Comparison of ENCODE assay signal across 19 mouse cellular contexts in the genomic region with DNA sequence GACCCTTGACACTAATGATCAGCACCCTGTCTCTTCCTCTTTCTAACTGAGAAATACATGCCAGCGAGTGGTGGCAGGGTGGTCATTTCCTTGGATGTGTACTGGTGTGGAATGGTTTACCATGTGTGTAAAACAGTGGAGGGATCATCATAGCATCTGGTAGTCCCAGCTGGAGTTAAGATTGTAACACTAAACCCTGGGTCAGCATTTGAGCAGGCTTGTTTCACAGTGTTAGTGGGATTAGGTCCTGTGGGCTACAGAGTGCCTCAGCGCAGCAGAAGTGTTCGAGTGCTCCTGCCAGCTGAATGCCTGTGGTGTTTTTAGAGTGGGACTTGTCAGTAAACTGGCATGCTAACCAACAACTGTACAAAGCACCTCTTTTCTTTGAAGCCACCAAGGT. TPM values are rescaled to one million over a fixed set of nuclear protein-coding genes. Genes with fewer than 3 reads are reported as not detected.
DNase-seq lines count a peak whose midpoint lies in the region; ATAC-seq and TF ChIP-seq lines count a peak whose summit lies in the region.
"Had no signal": no experiment of that assay in that cellular context is flagged by ENCODE, and none has a peak within 500 bp of the region (broad histone marks: within the 10 kb centered on the region; RNA-seq: fewer than 3 reads in every experiment).

No protein-coding gene starts in this region.

- no peaks in the 10 kb centered on the region for H3K36me3 ChIP-seq in midbrain, embryonic 11.5 days (ENCODE audit: control insufficient read depth, insufficient read depth, low read length)
- H3K36me3 ChIP-seq in midbrain, embryonic 14.5 days (ENCODE audit: control insufficient read depth, insufficient read depth, low read length), result no peaks in the 10 kb centered on the region
- H3K36me3 ChIP-seq: heart, embryonic 15.5 days; hindbrain, embryonic 12.5 days; stomach, embryonic 15.5 days had no signal

- no peak overlapping the region for H3K9ac ChIP-seq in midbrain, embryonic 11.5 days (ENCODE audit: low read length)
- no peak overlapping the region for H3K9ac ChIP-seq in midbrain, embryonic 14.5 days (replicated peaks; ENCODE audit: low read length)
- H3K9ac ChIP-seq: heart, embryonic 15.5 days; hindbrain, embryonic 12.5 days; liver, embryonic 12.5 days; stomach, embryonic 15.5 days had no signal

- no peaks in the 10 kb centered on the region for H3K9me3 ChIP-seq in midbrain, embryonic 11.5 days (ENCODE audit: control insufficient read depth, low read length)
- no peaks in the 10 kb centered on the region for H3K9me3 ChIP-seq in midbrain, embryonic 14.5 days (ENCODE audit: control insufficient read depth, low read length)
- H3K9me3 ChIP-seq: heart, embryonic 15.5 days; liver, embryonic 12.5 days; stomach, embryonic 15.5 days had no signal

- ATAC-seq in midbrain, embryonic 11.5 days (ENCODE audit: low FRiP score), result 0 out of 2 replicates have a peak, but pooled peaks have one; percentile 30
- no peak for ATAC-seq in midbrain, embryonic 14.5 days (ENCODE audit: low FRiP score, low TSS enrichment)
- ATAC-seq: liver, embryonic 12.5 days had no signal

- no peak for DNase-seq in gastrocnemius, adult 2 months
- DNase-seq in gastrocnemius, postnatal 14 days, result no peak
- DNase-seq in midbrain, embryonic 11.5 days (ENCODE audit: low spot score, missing footprints), result no peak
- no peak for DNase-seq in midbrain, embryonic 14.5 days
- DNase-seq in forelimb bud, embryonic 11.5 days (ENCODE audit: low read depth, low spot score), result peak; percentile 45
- DNase-seq in retina, postnatal 7 days (ENCODE audit: low read depth, low spot score), result peak; percentile 17
- DNase-seq in layer of hippocampus, adult 8-10 months (ENCODE audit: low spot score in 2 of 2), result no peak
- no peak for DNase-seq in cerebellum, postnatal 4 days (ENCODE audit: low spot score in 2 of 2)
- DNase-seq: adrenal gland, postnatal 25 days; cerebellum, adult 8-10 months; heart, adult 18-20 months; kidney, adult 11 months had no signal

- H3K27me3 ChIP-seq in midbrain, embryonic 11.5 days (ENCODE audit: control insufficient read depth, insufficient read depth, low read length), result no peaks in the 10 kb centered on the region
- H3K27me3 ChIP-seq in midbrain, embryonic 14.5 days (ENCODE audit: control insufficient read depth, insufficient read depth, low read length), result no peaks in the 10 kb centered on the region
- H3K27me3 ChIP-seq: CH12.LX; heart, embryonic 15.5 days; hindbrain, embryonic 12.5 days; liver, embryonic 12.5 days; stomach, embryonic 15.5 days had no signal

- intact Hi-C loops in gastrocnemius, adult 2 months (cut with DNase I), result loop anchor here (5.0 kb wide), 1 partner anchor 41 kb away; a partner anchor contains a TSS
- intact Hi-C loops in gastrocnemius, postnatal 14 days (cut with DNase I; ENCODE audit: low total_unique reads), result no loop called here

- H3K4me3 ChIP-seq in gastrocnemius, adult 2 months, result no peak overlapping the region
- no peak overlapping the region for H3K4me3 ChIP-seq in midbrain, embryonic 11.5 days (ENCODE audit: low read depth, low read length)
- H3K4me3 ChIP-seq in midbrain, embryonic 14.5 days (replicated peaks; ENCODE audit: low read depth, low read length), result no peak overlapping the region
- H3K4me3 ChIP-seq: forebrain, embryonic 10.5 days; heart, embryonic 15.5 days; hindbrain, embryonic 12.5 days; left cerebral cortex, adult 2 months; liver, embryonic 12.5 days; stomach, embryonic 15.5 days had no signal

- peak overlapping the region; percentile 52; the same call in 1 of the 2 replicates for H3K27ac ChIP-seq in gastrocnemius, adult 2 months
- no peak overlapping the region for H3K27ac ChIP-seq in midbrain, embryonic 11.5 days (ENCODE audit: low read depth, low read length)
- no peak overlapping the region for H3K27ac ChIP-seq in midbrain, embryonic 14.5 days (replicated peaks; ENCODE audit: low read depth, low read length)
- H3K27ac ChIP-seq: forebrain, embryonic 10.5 days; heart, embryonic 15.5 days; hindbrain, embryonic 12.5 days; left cerebral cortex, adult 2 months; stomach, embryonic 15.5 days had no signal

- WGBS in midbrain, embryonic 11.5 days, result 61% methylated on average over 3 of the region's 3 CpGs
- 46% methylated on average over 3 of the region's 3 CpGs for WGBS in midbrain, embryonic 14.5 days

- no peak overlapping the region for H3K4me2 ChIP-seq in midbrain, embryonic 11.5 days
- no peak overlapping the region for H3K4me2 ChIP-seq in midbrain, embryonic 14.5 days (ENCODE audit: low read length)
- H3K4me2 ChIP-seq: heart, embryonic 15.5 days; hindbrain, embryonic 12.5 days; liver, embryonic 12.5 days; stomach, embryonic 15.5 days had no signal

- TF ChIP-seq CTCF in gastrocnemius, adult 2 months (IDR thresholded peaks at IDR 0.05), result no peak

- H3K4me1 ChIP-seq in midbrain, embryonic 11.5 days (ENCODE audit: control insufficient read depth, insufficient read depth, low read length), result 0 out of 2 replicates have a peak, but pooled peaks cover 4% of the 10 kb centered on the region
- H3K4me1 ChIP-seq in midbrain, embryonic 14.5 days (ENCODE audit: control insufficient read depth, insufficient read depth, low read length), result no peaks in the 10 kb centered on the region
- H3K4me1 ChIP-seq: hindbrain, embryonic 12.5 days; stomach, embryonic 15.5 days had no signal

RNA-seq across cellular contexts. Expression of a gene that starts 42.0 kb away (rescaled TPM):
- 1 to 10 TPM; 5.2 to 7.0 TPM for total RNA-seq in gastrocnemius, adult 2 months (2021)
- total RNA-seq in gastrocnemius, postnatal 14 days (2021), result 1 to 10 TPM; 3.7 to 5.2 TPM
- polyA plus RNA-seq in midbrain, embryonic 11.5 days (2014; fragmentation: Nextera tagmentation; extraction: Ambion mirVana), result 43.2 and 49.0 TPM in 2 replicates
- polyA plus RNA-seq in midbrain, embryonic 14.5 days (2014; fragmentation: Nextera tagmentation; extraction: Ambion mirVana), result 50.9 and 62.2 TPM in 2 replicates
- total RNA-seq in layer of hippocampus, adult 8-10 months (2022), result 10 to 100 TPM; 11.6 to 16.6 (median 13.0) TPM

Comparison
In these comparisons a context has a peak if more than half of its experiments do, and no peak if none do; other contexts are left out.
1. DNase-seq: peak in forelimb bud, embryonic 11.5 days (single experiment) and retina, postnatal 7 days (single experiment); none in gastrocnemius, adult 2 months (single experiment), gastrocnemius, postnatal 14 days (single experiment), midbrain, embryonic 11.5 days (single experiment), midbrain, embryonic 14.5 days (single experiment), layer of hippocampus, adult 8-10 months (0 of 2) and cerebellum, postnatal 4 days (0 of 2).